Mouse (Mus musculus) ES-E14 (cell line): ENCODE measurements around the gene Shbg. TPM values are rescaled to one million over a fixed set of nuclear protein-coding genes. Genes with fewer than 3 reads are reported as not detected.
A peak's percentile ranks its signal among the peaks of the same experiment; 100 is the strongest.

Experiments
- DNase-seq: peaks from one replicate; pipeline ENCODE4 v3.0.0-alpha.2; 2013; ENCODE audit warnings: low read depth, low spot score
- H3K27ac ChIP-seq: 2 replicates; pipeline ENCODE4 v1.5.1; 2012; ENCODE audit warnings: low read depth, mild to moderate bottlenecking, low read length, moderate library complexity, mixed read lengths; ENCODE audit not compliant: poor library complexity, insufficient read depth, severe bottlenecking
- H3K36me3 ChIP-seq: 2 replicates; pipeline ENCODE4 v1.6.1; 2012; ENCODE audit warnings: mild to moderate bottlenecking, low read length, moderate library complexity, mixed read lengths; ENCODE audit not compliant: control insufficient read depth, poor library complexity, insufficient read depth, severe bottlenecking
- H3K4me1 ChIP-seq, 2 experiments: fragments of 150-350 bp in 1 of 2; sonication (generic) in 1 of 2; 2 replicates each; pipeline ENCODE4 v1.6.1; 2012; ENCODE audit warnings: low read length in 2 of 2, mild to moderate bottlenecking in 1 of 2, mixed read lengths in 1 of 2; ENCODE audit not compliant: control insufficient read depth in 2 of 2, insufficient read depth in 2 of 2, poor library complexity in 1 of 2
- H3K4me3 ChIP-seq, 2 experiments: fragments of 150-350 bp in 1 of 2; sonication (generic) in 1 of 2; 2 replicates each; pipeline ENCODE4 v1.5.1; 2012; ENCODE audit warnings: low read length in 2 of 2, low read depth in 1 of 2, mild to moderate bottlenecking in 1 of 2, mixed read lengths in 1 of 2; ENCODE audit not compliant: insufficient read depth in 1 of 2, poor library complexity in 1 of 2, severe bottlenecking in 1 of 2
- H3K9ac ChIP-seq: 2 replicates; pipeline ENCODE4 v1.6.1; 2012; ENCODE audit warnings: low read depth, mild to moderate bottlenecking, low read length, mixed read lengths; ENCODE audit not compliant: poor library complexity, insufficient read depth, severe bottlenecking
- H3K9me3 ChIP-seq: fragments of 150-350 bp; sonication (generic); 2 replicates; pipeline ENCODE4 v1.6.1; 2012; ENCODE audit warnings: low read depth, mild to moderate bottlenecking, low read length; ENCODE audit not compliant: control insufficient read depth, insufficient read depth
- CHD2 ChIP-seq: IDR thresholded peaks from 2 replicates; pipeline ENCODE4 v1.6.1; 2014; ENCODE audit warnings: mild to moderate bottlenecking, low read depth, low read length, inconsistent platforms
- HCFC1 ChIP-seq: IDR thresholded peaks from 2 replicates; pipeline ENCODE4 v1.6.1; 2012; ENCODE audit warnings: low read length, inconsistent platforms, borderline replicate concordance; ENCODE audit not compliant: insufficient read depth
- MAFK ChIP-seq: IDR thresholded peaks from 2 replicates; pipeline ENCODE4 v1.6.1; 2014; ENCODE audit warnings: mild to moderate bottlenecking, low read depth, low read length, inconsistent platforms; ENCODE audit not compliant: insufficient read depth
- ZC3H11A ChIP-seq: IDR thresholded peaks from 2 replicates; pipeline ENCODE4 v1.6.1; 2012; ENCODE audit warnings: low read depth, mild to moderate bottlenecking, inconsistent platforms, low read length, borderline replicate concordance
- ZNF384 ChIP-seq: IDR thresholded peaks from 2 replicates; pipeline ENCODE4 v1.6.1; 2012; ENCODE audit warnings: low read depth, low read length, inconsistent platforms
- in situ Hi-C, 2 experiments: fragments of 600-800 bp; cut with MboI; formaldehyde crosslinking; loops; one replicate each; pipeline ENCODE4 v1.15.1; 2025; ENCODE audit warnings: low sequenced_read_pairs in 2 of 2, inconsistent platforms in 1 of 2; ENCODE audit not compliant: unreplicated experiment in 2 of 2
- total RNA-seq: library from RNA; depleted of rRNA; stranded (reverse); fragments of 300-350 nt; gene quantifications from 2 replicates; pipeline ENCODE4 v1.2.3, GENCODE M21; 2012

The Shbg gene
- total RNA-seq, 1 experiment: not detected

DNA sequence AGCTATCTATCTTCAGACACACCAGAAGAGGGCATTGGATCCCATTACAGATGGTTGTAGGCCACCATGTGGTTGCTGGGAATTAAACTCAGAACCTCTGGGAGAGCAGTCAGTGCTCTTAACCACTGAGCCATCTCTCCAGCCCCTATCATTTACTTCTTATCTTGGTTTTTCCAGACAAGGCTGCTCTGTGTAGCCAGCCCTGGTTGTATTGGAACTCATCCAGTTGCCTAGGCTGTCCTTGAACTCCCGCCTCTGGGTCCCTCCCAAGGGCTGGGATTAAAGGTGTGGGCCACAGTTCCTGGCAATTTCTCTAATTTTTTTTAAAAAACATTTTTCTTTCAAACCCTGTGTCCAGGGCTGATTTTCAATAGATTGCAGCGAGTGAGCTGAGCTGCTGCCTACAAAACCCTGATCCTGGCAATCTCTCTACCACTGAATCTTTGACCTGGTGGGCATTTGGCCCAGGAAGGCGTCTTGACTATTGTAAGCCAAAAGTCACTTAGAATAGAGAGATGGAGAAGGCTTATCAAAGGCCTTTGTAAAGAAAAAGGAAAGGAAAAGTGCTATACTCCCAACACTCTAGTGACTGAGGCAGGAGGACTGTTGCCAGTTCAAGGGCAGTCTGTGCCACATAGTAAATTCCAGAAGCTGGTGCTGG lies 43.6 kb upstream of the Shbg start:
- TF ChIP-seq MAFK (no peak), ZNF384 (no peak), ZC3H11A (no peak), CHD2 (no peak), HCFC1 (no peak)
- in situ Hi-C loops: no loop called here
- peaks cover 3 to 15% of the 10 kb centered on the region in 2 experiments; a peak in 3 of 4 replicates for H3K4me1 ChIP-seq
- peak overlapping the region; percentile 94 for H3K9ac ChIP-seq
- no peak for DNase-seq
- no peaks in the 10 kb centered on the region for H3K9me3 ChIP-seq
- peaks cover 27% of the 10 kb centered on the region for H3K36me3 ChIP-seq
- peak overlapping the region; percentile 85 to 87; a peak in 3 of 4 replicates for H3K4me3 ChIP-seq
- H3K27ac ChIP-seq: peak overlapping the region; percentile 96; the same call in 1 of the 2 replicates

GRCm38 (mm10) chr11:69657462-69657881 lies 39.8 kb upstream of the Shbg start:
- no peak for DNase-seq
- H3K27ac ChIP-seq: peak overlapping the region; percentile 52
- peak overlapping the region; percentile 35; the same call in 1 of the 2 replicates for H3K9ac ChIP-seq
- TF ChIP-seq ZC3H11A: no peak
- TF ChIP-seq HCFC1: no peak
- no peak for TF ChIP-seq CHD2
- no peak for TF ChIP-seq MAFK
- no peak for TF ChIP-seq ZNF384
- H3K4me3 ChIP-seq: peak overlapping the region; percentile 50 to 76; a peak in 3 of 4 replicates
- no peaks in the 10 kb centered on the region for H3K9me3 ChIP-seq
- in situ Hi-C loops: loop anchor here in 1 of 2 experiments (10.0 kb wide), 1 partner anchor 57 kb away; no protein-coding TSS in a partner anchor
- H3K4me1 ChIP-seq: peaks cover 3 to 14% of the 10 kb centered on the region in 2 experiments; a peak in 3 of 4 replicates
- H3K36me3 ChIP-seq: peaks cover 31% of the 10 kb centered on the region

DNA sequence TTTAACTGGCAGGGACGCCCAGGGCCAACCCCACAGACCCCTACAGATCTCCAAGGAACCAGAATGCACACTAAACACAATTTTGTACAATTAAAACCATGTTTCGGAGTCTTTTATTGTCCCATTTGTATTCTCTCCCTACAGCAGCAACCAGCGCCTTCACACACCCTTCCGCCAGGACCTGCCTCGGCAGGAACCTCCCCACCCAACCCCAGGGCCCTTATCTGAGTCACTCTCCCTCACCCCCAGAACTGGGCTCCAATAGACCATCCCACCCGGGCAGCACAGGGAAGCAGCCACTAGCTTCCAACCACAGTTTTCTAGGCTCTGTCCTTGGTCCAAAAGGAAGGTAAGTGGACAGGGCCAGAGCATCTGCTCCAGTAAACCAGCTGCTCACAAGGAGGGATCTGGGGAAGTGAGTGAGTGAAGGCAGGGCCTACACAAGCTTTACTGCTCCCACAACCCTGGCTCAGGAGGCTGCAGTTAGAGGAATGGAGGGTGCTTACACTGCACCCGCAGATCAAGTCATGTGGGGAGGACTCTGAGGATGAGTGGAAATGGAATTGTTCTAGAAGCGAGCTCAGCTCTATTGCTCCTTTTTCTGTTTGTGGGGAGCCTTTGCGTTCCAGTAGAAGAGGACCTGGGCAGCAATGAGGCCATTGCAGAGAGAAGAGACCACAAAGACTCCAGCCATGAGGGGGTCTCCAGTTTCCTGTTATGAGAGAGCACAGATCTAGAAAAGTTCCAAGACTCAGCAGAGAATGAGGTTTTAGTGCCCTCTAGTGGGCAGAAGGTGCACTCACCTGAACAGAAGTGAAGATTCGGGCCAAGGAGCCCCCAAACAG lies 39.1 kb upstream of the Shbg start:
- peak overlapping the region; percentile 71 to 76; a peak in 3 of 4 replicates for H3K4me3 ChIP-seq
- peak overlapping the region; percentile 81; the same call in 1 of the 2 replicates for H3K9ac ChIP-seq
- H3K27ac ChIP-seq: peak overlapping the region; percentile 88
- peaks cover 3 to 14% of the 10 kb centered on the region in 2 experiments; a peak in 3 of 4 replicates for H3K4me1 ChIP-seq
- TF ChIP-seq MAFK (no peak), ZC3H11A (peak; percentile 17; the same call in 1 of the 2 replicates)
- no peak for DNase-seq
- no peaks in the 10 kb centered on the region for H3K9me3 ChIP-seq
- peaks cover 37% of the 10 kb centered on the region for H3K36me3 ChIP-seq
- in situ Hi-C loops: loop anchor here in 1 of 2 experiments (10.0 kb wide), 1 partner anchor 58 kb away; no protein-coding TSS in a partner anchor

GRCm38 (mm10) chr11:69656065-69656455 lies 38.4 kb upstream of the Shbg start:
- peak overlapping the region; percentile 88; the same call in 1 of the 2 replicates for H3K27ac ChIP-seq
- no peak for DNase-seq
- in situ Hi-C loops: loop anchor here in 1 of 2 experiments (10.0 kb wide), 1 partner anchor 59 kb away; no protein-coding TSS in a partner anchor
- no peaks in the 10 kb centered on the region for H3K9me3 ChIP-seq
- peaks cover 3 to 14% of the 10 kb centered on the region in 2 experiments; a peak in 3 of 4 replicates for H3K4me1 ChIP-seq
- peak overlapping the region; percentile 71 to 76 for H3K4me3 ChIP-seq
- H3K9ac ChIP-seq: peak overlapping the region; percentile 81
- no peak for TF ChIP-seq ZC3H11A
- TF ChIP-seq HCFC1: no peak
- TF ChIP-seq CHD2: no peak
- TF ChIP-seq ZNF384: no peak
- no peak for TF ChIP-seq MAFK
- peaks cover 44% of the 10 kb centered on the region for H3K36me3 ChIP-seq
